Comparison of ENCODE assay signal across 9 mouse cellular contexts in the genomic region with DNA sequence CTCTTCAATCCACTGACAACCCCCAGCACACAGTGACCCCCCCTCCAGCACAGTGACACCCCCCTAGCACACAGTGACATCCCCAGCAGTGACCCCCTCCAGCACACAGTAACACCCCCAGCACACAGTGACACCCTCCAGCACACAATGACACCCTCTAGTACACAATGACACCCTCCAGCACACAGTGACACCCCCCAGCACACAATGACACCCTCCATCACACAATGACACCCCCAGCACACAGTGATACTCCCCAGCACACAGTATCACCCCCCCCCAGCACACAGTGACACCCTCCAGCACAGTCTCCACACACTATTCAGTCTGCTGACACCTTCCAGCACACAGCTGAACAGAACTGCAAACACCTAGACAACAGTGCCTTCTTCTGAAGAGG. TPM values are rescaled to one million over a fixed set of nuclear protein-coding genes. Genes with fewer than 3 reads are reported as not detected.
A peak's percentile ranks its signal among the peaks of the same experiment; 100 is the strongest.
DNase-seq lines count a peak whose midpoint lies in the region; ATAC-seq and TF ChIP-seq lines count a peak whose summit lies in the region.
"Had no signal": no experiment of that assay in that cellular context is flagged by ENCODE, and none has a peak within 500 bp of the region (broad histone marks: within the 10 kb centered on the region; RNA-seq: fewer than 3 reads in every experiment).

No protein-coding gene starts in this region.

- no peak for TF ChIP-seq POLR2A in kidney, adult 2 months (IDR thresholded peaks at IDR 0.05; ENCODE audit: low read depth, low read length)

- peak overlapping the region; percentile 75 for H3K4me2 ChIP-seq in embryonic facial prominence, embryonic 13.5 days
- H3K4me2 ChIP-seq in hindbrain, postnatal 0 days (ENCODE audit: low read depth, low read length) = peak overlapping the region; percentile 72
- H3K4me2 ChIP-seq in midbrain, embryonic 15.5 days = peak overlapping the region; percentile 90

- H3K27me3 ChIP-seq in kidney, adult 2 months (replicated peaks; ENCODE audit: control insufficient read depth, insufficient read depth, low read length) = no peaks in the 10 kb centered on the region
- H3K27me3 ChIP-seq in embryonic facial prominence, embryonic 13.5 days = no peaks in the 10 kb centered on the region
- H3K27me3 ChIP-seq in hindbrain, postnatal 0 days (ENCODE audit: insufficient read depth, low read length) = no peaks in the 10 kb centered on the region
- H3K27me3 ChIP-seq in midbrain, embryonic 15.5 days (replicated peaks) = no peaks in the 10 kb centered on the region

- H3K9ac ChIP-seq in embryonic facial prominence, embryonic 13.5 days = peak overlapping the region; percentile 99
- H3K9ac ChIP-seq in hindbrain, postnatal 0 days (replicated peaks; ENCODE audit: low read length) = peak overlapping the region; percentile 87; the same call in 1 of the 2 replicates
- H3K9ac ChIP-seq in midbrain, embryonic 15.5 days = peak overlapping the region; percentile 93; the same call in 1 of the 2 replicates

- no peak overlapping the region for H3K27ac ChIP-seq in kidney, adult 2 months (ENCODE audit: insufficient read depth, low read depth, low read length)
- peak overlapping the region; percentile 97; the same call in 1 of the 2 replicates for H3K27ac ChIP-seq in embryonic facial prominence, embryonic 13.5 days
- H3K27ac ChIP-seq in hindbrain, postnatal 0 days = no peak overlapping the region
- H3K27ac ChIP-seq in midbrain, embryonic 15.5 days = no peak overlapping the region

- H3K4me1 ChIP-seq in kidney, adult 2 months (ENCODE audit: control insufficient read depth, insufficient read depth, low read length) = peaks cover 6% of the 10 kb centered on the region; the same call in 1 of the 2 replicates
- peaks cover 68% of the 10 kb centered on the region for H3K4me1 ChIP-seq in embryonic facial prominence, embryonic 13.5 days
- H3K4me1 ChIP-seq in hindbrain, postnatal 0 days (ENCODE audit: insufficient read depth, low read length) = peaks cover 37% of the 10 kb centered on the region
- peaks cover 52% of the 10 kb centered on the region for H3K4me1 ChIP-seq in midbrain, embryonic 15.5 days

- no peaks in the 10 kb centered on the region for H3K9me3 ChIP-seq in embryonic facial prominence, embryonic 13.5 days
- H3K9me3 ChIP-seq in hindbrain, postnatal 0 days (ENCODE audit: low read length) = no peaks in the 10 kb centered on the region
- H3K9me3 ChIP-seq in midbrain, embryonic 15.5 days = no peaks in the 10 kb centered on the region

- peak overlapping the region; percentile 34 for H3K4me3 ChIP-seq in kidney, adult 2 months (ENCODE audit: insufficient read depth, low read depth, low read length)
- H3K4me3 ChIP-seq in embryonic facial prominence, embryonic 13.5 days = peak overlapping the region; percentile 91
- H3K4me3 ChIP-seq in hindbrain, postnatal 0 days (ENCODE audit: low read length) = no peak overlapping the region; the same call in 1 of the 2 replicates
- H3K4me3 ChIP-seq in midbrain, embryonic 15.5 days = peak overlapping the region; percentile 75

- no peak for TF ChIP-seq CTCF in kidney, adult 2 months (conservative IDR thresholded peaks at IDR 0.05; ENCODE audit: insufficient read depth, insufficient read length, low read depth, low read length)
- no peak for TF ChIP-seq CTCF in hindbrain, postnatal 0 days (IDR thresholded peaks at IDR 0.05; ENCODE audit: low read depth)

- no peaks in the 10 kb centered on the region for H3K36me3 ChIP-seq in kidney, adult 2 months (ENCODE audit: control insufficient read depth, insufficient read depth, low read length)
- H3K36me3 ChIP-seq in embryonic facial prominence, embryonic 13.5 days = peaks cover 9% of the 10 kb centered on the region; the same call in 1 of the 2 replicates
- H3K36me3 ChIP-seq in hindbrain, postnatal 0 days (ENCODE audit: insufficient read depth, low read length) = no peaks in the 10 kb centered on the region
- no peaks in the 10 kb centered on the region for H3K36me3 ChIP-seq in midbrain, embryonic 15.5 days (replicated peaks)

- no peak for ATAC-seq in embryonic facial prominence, embryonic 13.5 days (ENCODE audit: insufficient number of reproducible peaks, insufficient read depth, low FRiP score, low TSS enrichment, low read depth)
- no peak for ATAC-seq in hindbrain, postnatal 0 days
- ATAC-seq in midbrain, embryonic 15.5 days (replicated peaks) = no peak

- no peak for DNase-seq in kidney, adult 2 months
- no peak for DNase-seq in kidney, adult 8-10 months
- DNase-seq in hindbrain, postnatal 0 days (ENCODE audit: low spot score) = no peak
- no peak for DNase-seq in spleen, postnatal 4 days (ENCODE audit: low spot score in 2 of 2)
- DNase-seq in gastrocnemius, adult 18-20 months (ENCODE audit: low spot score) = no peak
- no peak for DNase-seq in right cerebral cortex, postnatal 36 days (ENCODE audit: low spot score in 2 of 2)
- DNase-seq: thymus, postnatal 14 days had no signal

RNA-seq across cellular contexts. Expression of a gene that starts 32.3 kb away (rescaled TPM):
- 15.5 and 19.4 TPM in 2 replicates for polyA plus RNA-seq in kidney, adult 2 months (2012; rRNA removed)
- 35.4 and 35.5 TPM in 2 replicates for polyA plus RNA-seq in embryonic facial prominence, embryonic 13.5 days (2015; fragmentation: Nextera tagmentation; extraction: Ambion mirVana)
- total RNA-seq in hindbrain, postnatal 0 days (2014; rRNA removed) = 22.9 and 27.0 TPM in 2 replicates
- 4.2 and 4.4 TPM in 2 replicates for polyA plus RNA-seq in hindbrain, postnatal 0 days (2015; fragmentation: Nextera tagmentation; extraction: Ambion mirVana)
- polyA plus RNA-seq in midbrain, embryonic 15.5 days (2015; fragmentation: Nextera tagmentation; extraction: Ambion mirVana) = 10.6 and 11.8 TPM in 2 replicates
- total RNA-seq in gastrocnemius, adult 18-20 months (2021) = 100 to 1,000 TPM; 330 to 339 TPM
